Mouse (Mus musculus) intestine, postnatal 0 days (tissue): ENCODE data around the gene Antxr1. TPM values are rescaled to one million over a fixed set of nuclear protein-coding genes. Genes with fewer than 3 reads are reported as not detected.

Experiments used
- ATAC-seq: fragments of 200-750 bp; cut with Nextera tagmentation; 2 replicates; pipeline ENCODE4 v1.8.0; 2017; ENCODE audit warnings: mild to moderate bottlenecking, moderate TSS enrichment, moderate library complexity
- H3K27ac ChIP-seq: fragments of 300-500 bp; sonication (generic); 2 replicates; pipeline ENCODE4 v1.5.1; 2014; ENCODE audit warnings: mild to moderate bottlenecking, low read depth, low read length, moderate library complexity
- H3K27me3 ChIP-seq: fragments of 300-500 bp; sonication (generic); replicated peaks from 2 replicates; pipeline ENCODE4 v1.6.1; 2014; ENCODE audit warnings: low read length, mixed read lengths; ENCODE audit not compliant: control insufficient read depth, insufficient read depth
- H3K36me3 ChIP-seq: fragments of 300-500 bp; sonication (generic); 2 replicates; pipeline ENCODE4 v1.6.1; 2014; ENCODE audit warnings: mild to moderate bottlenecking, moderate library complexity; ENCODE audit not compliant: control insufficient read depth, insufficient read depth
- H3K4me1 ChIP-seq: fragments of 300-500 bp; sonication (generic); replicated peaks from 2 replicates; pipeline ENCODE4 v1.6.1; 2014; ENCODE audit warnings: antibody characterized with exemption, low read length, mixed read lengths; ENCODE audit not compliant: control insufficient read depth, insufficient read depth
- H3K4me2 ChIP-seq: fragments of 300-500 bp; sonication (generic); replicated peaks from 2 replicates; pipeline ENCODE4 v1.6.1; 2014; ENCODE audit warnings: low read depth, mild to moderate bottlenecking, moderate library complexity
- H3K4me3 ChIP-seq: fragments of 300-500 bp; sonication (generic); 2 replicates; pipeline ENCODE4 v1.5.1; 2014; ENCODE audit warnings: low read depth, low read length
- H3K9ac ChIP-seq: fragments of 300-500 bp; sonication (generic); 2 replicates; pipeline ENCODE4 v1.6.1; 2014; ENCODE audit warnings: mild to moderate bottlenecking, low read depth, low read length
- H3K9me3 ChIP-seq: fragments of 300-500 bp; sonication (generic); 2 replicates; pipeline ENCODE4 v1.6.1; 2016; ENCODE audit warnings: mixed run types; ENCODE audit not compliant: control insufficient read depth
- CTCF ChIP-seq: sonication (generic); IDR thresholded peaks from 2 replicates; pipeline ENCODE4 v1.5.1; 2016; ENCODE audit warnings: low read depth, mild to moderate bottlenecking, control low read depth, antibody characterized with exemption, moderate library complexity
- WGBS: fragments of 180-500 bp; shearing (Covaris S2); extraction: QIAGEN DNeasy Blood & Tissue Kit; methylation state at CpG from one replicate; pipeline ENCODE4 v1.1.7; 2014; 5-methylcytosine and 5-hydroxymethylcytosine counted together
- polyA plus RNA-seq: library from polyadenylated mRNA; unstranded; fragments of >200 nt; fragmentation: Nextera tagmentation; extraction: Ambion mirVana; gene quantifications from 2 replicates; pipeline ENCODE4 v1.2.1, GENCODE M21; 2015

Gene Antxr1
- polyA plus RNA-seq, 1 experiment from 2014 or later, result 4.9 TPM

DNA sequence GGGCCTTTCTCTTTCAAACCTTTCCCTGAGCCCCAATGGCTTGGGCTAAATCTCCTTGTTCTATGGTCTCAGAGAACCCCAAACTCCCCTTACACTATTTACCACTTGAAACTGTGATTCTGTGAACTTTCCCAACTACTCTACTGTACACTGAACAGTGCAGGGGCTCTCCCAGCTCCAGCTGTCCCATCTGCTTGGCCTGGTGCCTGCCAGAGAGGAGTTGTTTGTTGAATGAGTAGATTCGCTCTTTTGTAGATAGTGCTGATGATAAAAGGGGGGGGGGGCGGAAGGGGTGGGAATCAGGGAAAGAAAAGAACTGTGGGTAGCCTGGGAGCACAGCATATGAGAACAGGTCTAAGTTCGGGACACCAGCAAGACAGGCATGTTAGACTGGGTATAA lies 164.2 kb downstream of the Antxr1 start:
- Histone ChIP-seq H3K9me3 (no peaks in the 10 kb centered on the region), H3K27ac (no peak overlapping the region), H3K4me2 (no peak overlapping the region), H3K27me3 (no peaks in the 10 kb centered on the region), H3K4me3 (no peak overlapping the region), H3K4me1 (no peaks in the 10 kb centered on the region), H3K36me3 (peaks cover 14% of the 10 kb centered on the region; the same call in 1 of the 2 replicates), H3K9ac (no peak overlapping the region)
- ATAC-seq, result no peak
- TF ChIP-seq CTCF, result no peak
- 50% methylated on average over 3 of the region's 3 CpGs for WGBS

DNA sequence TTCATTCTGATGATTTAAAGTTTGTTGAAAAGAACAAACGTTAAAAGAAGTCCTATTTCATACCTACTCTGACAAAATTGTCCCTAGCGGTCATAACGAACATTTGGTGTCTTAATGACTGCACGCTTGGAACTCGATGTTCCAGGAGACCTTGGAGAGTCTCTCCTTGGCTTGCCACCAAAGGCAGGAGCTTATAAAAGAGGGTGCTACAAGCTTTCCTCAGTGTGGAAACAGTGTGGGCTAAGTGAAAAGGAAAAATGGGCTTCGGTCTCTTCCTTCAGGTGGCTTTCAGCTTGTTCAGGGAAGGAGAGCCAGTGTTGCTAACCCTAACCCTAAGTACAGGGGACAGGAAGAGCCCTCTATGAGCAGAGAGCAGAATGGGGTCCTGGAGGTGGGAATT lies 164.7 kb downstream of the Antxr1 start:
- no peak for TF ChIP-seq CTCF
- no peaks in the 10 kb centered on the region for H3K4me1 ChIP-seq
- no peak overlapping the region for H3K4me3 ChIP-seq
- H3K27ac ChIP-seq, result no peak overlapping the region
- H3K9me3 ChIP-seq, result no peaks in the 10 kb centered on the region
- no peak for ATAC-seq
- WGBS, result 89% methylated on average over 6 of the region's 6 CpGs
- H3K4me2 ChIP-seq, result no peak overlapping the region
- H3K36me3 ChIP-seq, result peaks cover 14% of the 10 kb centered on the region; the same call in 1 of the 2 replicates
- no peaks in the 10 kb centered on the region for H3K27me3 ChIP-seq
- no peak overlapping the region for H3K9ac ChIP-seq

DNA sequence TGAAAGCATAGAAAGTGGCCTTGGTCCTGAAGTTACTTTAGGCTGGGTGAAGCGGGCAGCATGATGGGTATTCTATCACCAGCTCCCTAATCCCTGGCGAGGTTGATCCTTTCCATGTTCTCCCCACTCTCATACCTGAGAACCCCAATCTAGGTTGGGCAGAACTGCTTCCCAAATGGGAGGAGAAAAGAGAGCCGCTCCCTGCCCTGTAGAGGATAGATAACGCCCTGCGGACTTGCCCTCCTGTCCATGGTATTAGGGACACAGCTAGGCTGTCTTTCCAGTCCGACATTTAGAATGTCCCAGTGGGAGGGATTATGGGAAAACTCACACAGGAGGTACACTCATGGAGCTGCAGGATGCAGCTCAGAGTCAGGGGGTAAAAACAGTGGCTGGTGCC lies 165.3 kb downstream of the Antxr1 start:
- H3K9ac ChIP-seq, result no peak overlapping the region
- H3K4me1 ChIP-seq, result no peaks in the 10 kb centered on the region
- no peak overlapping the region for H3K4me2 ChIP-seq
- no peaks in the 10 kb centered on the region for H3K9me3 ChIP-seq
- 83% methylated on average over 6 of the region's 6 CpGs for WGBS
- ATAC-seq, result no peak
- no peak overlapping the region for H3K27ac ChIP-seq
- H3K27me3 ChIP-seq, result no peaks in the 10 kb centered on the region
- no peak for TF ChIP-seq CTCF
- H3K4me3 ChIP-seq, result no peak overlapping the region
- H3K36me3 ChIP-seq, result peaks cover 10% of the 10 kb centered on the region; the same call in 1 of the 2 replicates

DNA sequence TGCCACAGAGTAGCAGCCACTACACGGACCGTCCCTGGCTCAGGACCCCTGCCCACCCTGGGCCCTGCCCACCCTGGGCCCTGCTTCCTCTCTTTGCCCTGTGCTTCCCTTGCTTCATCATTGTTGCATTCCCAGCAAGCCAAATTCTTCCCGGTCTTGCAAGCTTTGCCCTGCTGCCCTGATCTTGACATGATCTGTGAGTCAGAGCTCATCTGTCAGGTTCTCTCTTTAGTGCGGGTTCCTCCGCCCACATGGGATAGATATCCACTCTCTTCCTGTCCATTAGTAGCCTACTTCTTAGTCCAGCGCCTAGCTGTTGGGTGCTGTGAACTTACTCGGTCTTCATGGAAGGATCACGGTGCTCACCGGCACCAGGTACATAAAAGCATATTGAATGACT lies 167.6 kb downstream of the Antxr1 start:
- WGBS, result 86% methylated on average over 9 of the region's 9 CpGs

DNA sequence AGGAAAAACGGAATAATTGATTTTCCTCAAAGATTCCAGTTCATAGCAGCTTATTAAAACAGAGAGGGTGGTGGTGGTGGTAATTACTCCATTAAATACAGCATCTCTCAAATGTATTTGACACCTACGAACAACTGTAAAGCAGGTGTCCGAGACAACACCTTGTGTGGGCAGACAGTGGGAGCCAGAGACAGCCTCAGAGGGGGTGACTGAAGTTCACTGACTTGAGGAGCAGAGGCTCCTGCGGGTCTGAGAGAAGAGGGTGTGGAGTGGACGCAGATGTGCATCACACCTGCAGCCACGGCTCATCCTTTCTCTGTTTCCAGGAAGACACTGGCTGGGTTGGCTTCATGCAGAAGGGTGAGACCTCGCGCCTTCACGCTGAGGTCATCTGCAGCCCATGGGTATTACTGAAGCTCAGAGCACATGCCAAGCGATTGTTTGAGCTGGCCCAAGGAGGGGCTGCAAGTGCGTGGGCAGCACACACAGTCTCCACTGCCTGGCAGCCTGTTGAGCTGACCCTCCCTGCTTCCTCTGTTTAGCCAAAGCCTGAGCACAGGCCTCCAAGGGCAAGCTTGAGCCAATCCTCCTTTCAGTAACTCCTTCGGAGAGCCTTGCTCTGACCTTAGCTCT lies 168.8 kb downstream of the Antxr1 start:
- no peak overlapping the region for H3K9ac ChIP-seq
- no peak overlapping the region for H3K27ac ChIP-seq
- H3K27me3 ChIP-seq, result no peaks in the 10 kb centered on the region
- ATAC-seq, result no peak
- H3K4me2 ChIP-seq, result no peak overlapping the region
- H3K4me3 ChIP-seq, result no peak overlapping the region
- WGBS, result 77% methylated on average over 12 of the region's 12 CpGs
- no peaks in the 10 kb centered on the region for H3K4me1 ChIP-seq
- TF ChIP-seq CTCF, result no peak
- H3K36me3 ChIP-seq, result peaks cover 4% of the 10 kb centered on the region; the same call in 1 of the 2 replicates
- no peaks in the 10 kb centered on the region for H3K9me3 ChIP-seq

More for the DNA sequence above, 167.6 kb downstream of the Antxr1 start:
- peaks cover 4% of the 10 kb centered on the region; the same call in 1 of the 2 replicates for H3K36me3 ChIP-seq
- H3K27ac ChIP-seq, result no peak overlapping the region
- no peaks in the 10 kb centered on the region for H3K9me3 ChIP-seq
- no peak overlapping the region for H3K9ac ChIP-seq
- H3K4me1 ChIP-seq, result no peaks in the 10 kb centered on the region
- no peak for TF ChIP-seq CTCF
- H3K4me2 ChIP-seq, result no peak overlapping the region
- H3K27me3 ChIP-seq, result no peaks in the 10 kb centered on the region
- no peak overlapping the region for H3K4me3 ChIP-seq
- ATAC-seq, result no peak

DNA sequence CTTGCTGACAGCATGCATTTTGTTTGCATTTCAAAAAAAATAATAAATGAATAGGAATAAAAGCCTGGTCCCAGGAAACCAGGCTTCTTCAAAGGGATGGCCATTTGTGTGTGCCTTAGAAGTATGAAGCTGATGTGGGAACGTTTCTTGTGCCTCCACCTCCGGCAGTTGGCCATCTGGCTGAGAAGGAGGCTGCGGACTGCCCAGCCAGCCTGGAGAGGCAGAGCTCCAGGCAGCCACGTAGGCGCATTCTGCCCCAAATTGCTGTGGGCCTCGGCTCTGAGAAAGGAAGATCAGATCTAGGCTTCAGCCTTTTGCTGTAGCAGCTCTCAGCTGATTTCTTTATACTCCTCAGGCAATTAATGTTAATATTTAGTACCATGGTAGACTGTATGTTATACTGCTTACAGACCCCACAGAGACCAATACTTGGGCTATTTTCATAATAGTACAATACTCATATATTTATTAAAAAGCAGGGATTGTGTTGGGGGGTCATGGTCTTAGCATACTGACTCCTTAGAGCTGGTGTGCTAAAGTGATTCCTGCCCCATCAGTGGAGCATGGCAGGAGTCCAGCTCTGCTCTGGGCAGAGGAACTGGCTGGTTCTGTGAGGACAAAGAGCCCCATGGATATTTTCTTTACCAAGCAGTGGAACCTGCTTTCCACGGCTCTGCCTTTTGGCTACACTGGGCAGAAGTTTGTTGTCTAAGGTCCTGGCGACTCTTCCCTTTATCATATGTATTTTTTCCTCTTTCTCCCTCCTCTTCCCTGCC lies 169.9 kb downstream of the Antxr1 start:
- ATAC-seq, result no peak
- Histone ChIP-seq H3K36me3 (peaks cover 4% of the 10 kb centered on the region; the same call in 1 of the 2 replicates), H3K27me3 (no peaks in the 10 kb centered on the region), H3K4me3 (no peak overlapping the region), H3K9ac (no peak overlapping the region), H3K4me2 (no peak overlapping the region), H3K4me1 (no peaks in the 10 kb centered on the region), H3K27ac (no peak overlapping the region), H3K9me3 (no peaks in the 10 kb centered on the region)
- WGBS, result 72% methylated on average over 8 of the region's 8 CpGs
- TF ChIP-seq CTCF, result no peak
